Mouse (Mus musculus) layer of hippocampus, adult 6 months (tissue): ENCODE measurements around the gene Vpreb3. TPM values are rescaled to one million over a fixed set of nuclear protein-coding genes. Genes with fewer than 3 reads are reported as not detected.

Experiments used
- long read RNA-seq, 2 experiments: library from polyadenylated mRNA; unstranded; transcript quantifications; one replicate each; pipeline ENCODE4 v2.0.0; 2019 to 2020
- polyA plus RNA-seq: library from polyadenylated mRNA; unstranded; fragments of <200 nt; fragmentation: Nextera tagmentation; gene quantifications from 2 replicates; pipeline ENCODE4 v1.2.3, GENCODE M21; 2021

Gene Vpreb3
- polyA plus RNA-seq = 0.26 TPM in 1 of 2 replicates, not detected in the other
- long read RNA-seq, experiment 1 = 0 reads
- long read RNA-seq, experiment 2 = 0 reads

GRCm38 (mm10) chr10:75942736-75943477 is at the start of gene Vpreb3:
TSS of gene Vpreb3 (plus strand) at chr10:75943057.

GRCm38 (mm10) chr10:75893089-75893750 is 49.6 kb upstream of the Vpreb3 start, which contains the start of gene Derl3:
TSS of gene Derl3 (plus strand) at chr10:75893413.

GRCm38 (mm10) chr10:75921026-75921725 is 21.7 kb upstream of the Vpreb3 start, which contains the start of gene Smarcb1:
TSS of gene Smarcb1 (minus strand) at chr10:75921617.

GRCm38 (mm10) chr10:75932891-75933290 is 10.0 kb upstream of the Vpreb3 start, which contains the start of gene Chchd10:
TSS of gene Chchd10 (plus strand) at chr10:75933130.

GRCm38 (mm10) chr10:75935680-75936541 is 6.9 kb upstream of the Vpreb3 start, which contains the start of gene Mmp11:
TSS of gene Mmp11 (minus strand) at chr10:75936496.

GRCm38 (mm10) chr10:75940520-75940919 is 2.3 kb upstream of the Vpreb3 start, which contains the start of gene Gm867:
TSS of gene Gm867 (minus strand) at chr10:75940672.

GRCm38 (mm10) chr10:75954381-75954811 is 11.5 kb downstream of the Vpreb3 start, which contains the start of gene Gm5134:
TSS of gene Gm5134 (plus strand) at chr10:75954514.

Other genes starting within 250 kb of the Vpreb3 start
- 15.1 and 22.2 TPM in 2 replicates for gene Cabin1, start 178.7 kb upstream of the Vpreb3 start, polyA plus RNA-seq
- gene Ddt, start 169.6 kb upstream of the Vpreb3 start, polyA plus RNA-seq = 194 and 202 TPM in 2 replicates
- gene Gm20441, start 162.1 kb upstream of the Vpreb3 start, polyA plus RNA-seq = not detected in 2 replicates
- 8.2 and 13.6 TPM in 2 replicates for gene Gstt3, start 161.6 kb upstream of the Vpreb3 start, polyA plus RNA-seq
- gene Gstt1, start 144.5 kb upstream of the Vpreb3 start, polyA plus RNA-seq = 38.2 and 46.0 TPM in 2 replicates
- gene Gstt4, start 120.5 kb upstream of the Vpreb3 start, polyA plus RNA-seq = not detected in 2 replicates
- 5.4 and 8.1 TPM in 2 replicates for gene Gstt2, start 105.6 kb upstream of the Vpreb3 start, polyA plus RNA-seq
- 1,436 and 1,590 TPM in 2 replicates for gene Mif, start 82.8 kb upstream of the Vpreb3 start, polyA plus RNA-seq
- 2.1 and 2.3 TPM in 2 replicates for gene Derl3, start 49.6 kb upstream of the Vpreb3 start, polyA plus RNA-seq
- 110 and 116 TPM in 2 replicates for gene Smarcb1, start 21.4 kb upstream of the Vpreb3 start, polyA plus RNA-seq
- gene Chchd10, start 9.9 kb upstream of the Vpreb3 start, polyA plus RNA-seq = 1,305 and 1,353 TPM in 2 replicates
- 1.3 and 1.4 TPM in 2 replicates for gene Mmp11, start 6.6 kb upstream of the Vpreb3 start, polyA plus RNA-seq
- gene Gm867, start 2.4 kb upstream of the Vpreb3 start, polyA plus RNA-seq = 0.13 and 0.26 TPM in 2 replicates
- not detected in 2 replicates for gene Gm5134, start 11.5 kb downstream of the Vpreb3 start, polyA plus RNA-seq
- gene Zfp280b, start 89.6 kb downstream of the Vpreb3 start, polyA plus RNA-seq = 3.1 and 4.4 TPM in 2 replicates
- not detected in 2 replicates for gene Slc5a4b, start 167.9 kb downstream of the Vpreb3 start, polyA plus RNA-seq
- gene Slc5a4a, start 204.4 kb downstream of the Vpreb3 start, polyA plus RNA-seq = not detected in 2 replicates